Mouse (Mus musculus) midbrain, postnatal 0 days (tissue): ENCODE measurements around the gene Birc7. TPM values are rescaled to one million over a fixed set of nuclear protein-coding genes. Genes with fewer than 3 reads are reported as not detected.

Experiments used
- ATAC-seq: fragments of 200-750 bp; cut with Nextera tagmentation; 2 replicates; pipeline ENCODE4 v1.8.0; 2017; ENCODE audit warnings: moderate number of reproducible peaks, mild to moderate bottlenecking, moderate TSS enrichment, moderate library complexity; ENCODE audit not compliant: low FRiP score
- DNase-seq: peaks from one replicate; pipeline ENCODE4 v3.0.0-alpha.2; 2015; ENCODE audit warnings: low spot score
- H3K27ac ChIP-seq: fragments of 300-500 bp; sonication (generic); 2 replicates; pipeline ENCODE4 v1.5.1; 2014; ENCODE audit warnings: low read depth, mild to moderate bottlenecking, low read length, mixed read lengths
- H3K27me3 ChIP-seq: fragments of 300-500 bp; sonication (generic); 2 replicates; pipeline ENCODE4 v1.6.1; 2014; ENCODE audit warnings: low read length, control low read depth, mixed read lengths; ENCODE audit not compliant: insufficient read depth
- H3K36me3 ChIP-seq: fragments of 300-500 bp; sonication (generic); 2 replicates; pipeline ENCODE4 v1.6.1; 2014; ENCODE audit warnings: low read length, control low read depth, mixed read lengths; ENCODE audit not compliant: insufficient read depth
- H3K4me1 ChIP-seq: fragments of 300-500 bp; sonication (generic); 2 replicates; pipeline ENCODE4 v1.6.1; 2014; ENCODE audit warnings: mild to moderate bottlenecking, control low read depth, antibody characterized with exemption, low read length, mixed read lengths; ENCODE audit not compliant: insufficient read depth
- H3K4me2 ChIP-seq: fragments of 300-500 bp; sonication (generic); 2 replicates; pipeline ENCODE4 v1.6.1; 2014; ENCODE audit warnings: low read depth, mild to moderate bottlenecking, low read length, mixed read lengths; ENCODE audit not compliant: poor library complexity, severe bottlenecking
- H3K4me3 ChIP-seq: fragments of 300-500 bp; sonication (generic); 2 replicates; pipeline ENCODE4 v1.5.1; 2014; ENCODE audit warnings: low read depth, mild to moderate bottlenecking, low read length, moderate library complexity
- H3K9ac ChIP-seq: fragments of 300-500 bp; sonication (generic); replicated peaks from 2 replicates; pipeline ENCODE4 v1.6.1; 2014; ENCODE audit warnings: mild to moderate bottlenecking, low read length, moderate library complexity, mixed read lengths; ENCODE audit not compliant: poor library complexity, severe bottlenecking
- H3K9me3 ChIP-seq: fragments of 300-500 bp; sonication (generic); 2 replicates; pipeline ENCODE4 v1.6.1; 2016; ENCODE audit warnings: low read length, control low read depth
- CTCF ChIP-seq: IDR thresholded peaks from 2 replicates; pipeline ENCODE4 v1.5.1; 2016; ENCODE audit warnings: antibody characterized with exemption, mild to moderate bottlenecking
- WGBS: fragments of 180-500 bp; shearing (Covaris S2); extraction: QIAGEN DNeasy Blood & Tissue Kit; methylation state at CpG from one replicate; pipeline ENCODE4 v1.1.7; 2014; 5-methylcytosine and 5-hydroxymethylcytosine counted together
- polyA plus RNA-seq: library from polyadenylated mRNA; unstranded; fragments of >200 nt; fragmentation: Nextera tagmentation; extraction: Ambion mirVana; gene quantifications from 2 replicates; pipeline ENCODE4 v1.2.1, GENCODE M21; 2015
- total RNA-seq: library from RNA; depleted of rRNA; stranded (reverse); fragments of >200 nt; gene quantifications from 2 replicates; pipeline ENCODE4 v1.2.3, GENCODE M21; 2014

Gene Birc7
- total and polyA plus RNA-seq, 2 experiments from 2014 or later, result 0.10 TPM; not detected in 1

DNA sequence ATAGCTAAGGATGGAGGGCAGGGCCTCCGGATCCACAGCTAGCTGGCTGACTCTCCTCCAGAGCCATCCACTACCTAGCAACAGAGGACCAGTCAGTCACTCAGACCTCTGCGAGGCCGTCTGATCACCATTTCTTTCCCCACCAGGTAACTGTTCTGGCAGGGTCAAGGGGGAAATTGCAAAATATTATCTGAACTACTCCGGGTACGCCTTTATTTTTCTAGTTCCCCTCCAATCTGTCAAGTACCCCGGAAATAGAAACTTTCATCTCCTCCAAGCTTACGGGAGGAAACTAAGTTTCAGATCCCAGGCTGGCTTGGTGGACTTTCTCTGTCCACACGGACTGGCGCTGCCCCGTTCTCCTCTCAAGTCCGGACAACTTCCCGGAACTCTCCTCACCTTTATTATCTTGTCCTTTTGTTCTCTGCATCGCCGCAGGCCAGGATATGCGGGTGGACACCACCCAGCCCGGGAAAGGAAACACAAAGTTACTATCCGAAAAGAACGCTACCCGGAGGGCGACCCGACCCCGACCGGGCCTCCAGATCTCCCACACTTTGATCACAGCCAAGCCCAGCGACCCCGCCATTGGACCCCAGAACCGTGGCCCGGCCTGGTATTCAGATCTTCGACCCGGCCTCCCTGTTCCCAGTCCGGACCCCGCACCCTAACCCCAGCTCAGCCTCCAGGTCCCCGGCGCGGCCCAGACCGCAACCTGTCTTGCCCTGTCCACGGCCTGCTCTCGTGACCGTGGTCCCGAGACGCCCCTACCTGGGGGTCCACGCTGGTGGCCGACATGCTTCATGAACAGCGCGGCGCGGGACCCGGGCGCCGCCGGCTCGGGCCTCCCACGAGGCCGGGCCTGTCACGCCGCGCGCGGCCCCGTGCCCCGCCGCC is 8.7 kb upstream of the Birc7 start:
- Histone ChIP-seq H3K36me3 (peaks cover 16% of the 10 kb centered on the region), H3K9ac (peak overlapping the region; percentile 95), H3K27ac (peak overlapping the region; percentile 75), H3K4me2 (peak overlapping the region; percentile 92), H3K27me3 (no peaks in the 10 kb centered on the region), H3K4me1 (peaks cover 6% of the 10 kb centered on the region; the same call in 1 of the 2 replicates), H3K9me3 (no peaks in the 10 kb centered on the region), H3K4me3 (peak overlapping the region; percentile 78)
- TF ChIP-seq CTCF, result no peak
- under 1% methylated on average over 61 of the region's 61 CpGs for WGBS
- ATAC-seq (peak; percentile 68), DNase-seq (no peak)

DNA sequence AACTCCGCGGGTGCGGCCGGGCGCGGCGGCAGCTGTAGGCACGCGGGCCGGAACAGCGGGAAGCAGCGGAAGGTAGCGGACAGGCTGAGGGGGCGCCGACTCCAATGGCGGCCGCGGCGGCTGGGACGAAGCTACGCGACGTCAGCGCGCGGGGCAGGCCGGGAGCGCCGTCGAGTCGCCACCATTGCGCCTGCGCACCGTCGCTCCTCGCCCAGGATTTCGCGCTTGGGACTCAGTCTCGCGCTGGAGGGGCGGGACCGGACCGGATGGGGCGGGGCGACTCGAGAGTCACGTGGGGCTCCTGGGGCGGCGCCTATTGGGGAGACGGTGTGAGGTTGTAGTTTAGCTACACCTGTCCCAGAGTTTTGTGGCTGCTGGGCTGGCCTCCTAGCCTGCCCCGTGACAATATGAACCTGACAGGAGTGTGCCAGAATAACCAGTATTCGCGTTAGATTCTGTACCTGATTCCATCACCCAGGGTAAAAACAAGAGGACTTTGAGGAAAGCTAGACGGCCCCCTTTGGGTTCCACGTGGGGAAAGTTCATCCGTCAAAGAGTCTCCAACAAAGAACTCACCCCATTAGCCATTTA is 7.9 kb upstream of the Birc7 start, which contains the start of gene Ythdf1:
Ythdf1 (minus strand) TSS at position 140 of the 591 bp plus-strand sequence.
- no peaks in the 10 kb centered on the region for H3K9me3 ChIP-seq
- no peaks in the 10 kb centered on the region for H3K27me3 ChIP-seq
- WGBS, result under 1% methylated on average over 37 of the region's 56 CpGs
- H3K4me2 ChIP-seq, result peak within 1 kb of the TSS; percentile 92
- DNase-seq, result peak; percentile 97
- peak within 1 kb of the TSS; percentile 78 for H3K4me3 ChIP-seq
- TF ChIP-seq CTCF, result no peak
- peak within 1 kb of the TSS; percentile 75 for H3K27ac ChIP-seq
- peaks cover 15% of the 10 kb centered on the region for H3K36me3 ChIP-seq
- H3K9ac ChIP-seq, result peak within 1 kb of the TSS; percentile 95
- ATAC-seq, result peak; percentile 92
- peaks cover 6% of the 10 kb centered on the region; the same call in 1 of the 2 replicates for H3K4me1 ChIP-seq

DNA sequence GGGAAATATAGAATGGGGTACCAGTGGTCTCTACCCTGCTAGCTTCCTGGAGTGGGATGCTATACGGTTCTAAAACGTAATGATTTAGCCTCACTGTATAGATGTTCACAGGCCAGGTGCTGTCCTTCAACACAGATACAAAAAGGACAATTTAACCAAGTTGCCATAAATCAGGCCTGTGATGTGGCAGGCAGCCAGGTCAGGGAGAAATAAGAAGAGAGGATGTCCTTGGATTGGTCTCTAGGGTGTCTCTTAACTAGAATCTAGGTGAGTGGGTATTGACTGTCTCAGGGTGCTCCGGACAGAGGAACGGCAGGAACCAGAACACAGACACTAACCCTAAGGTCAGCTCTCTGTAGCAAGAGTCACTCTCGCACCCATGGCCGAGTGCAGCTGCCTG is 6.1 kb upstream of the Birc7 start:
- no peak overlapping the region for H3K4me3 ChIP-seq
- H3K9me3 ChIP-seq, result no peaks in the 10 kb centered on the region
- TF ChIP-seq CTCF, result no peak
- peaks cover 6% of the 10 kb centered on the region; the same call in 1 of the 2 replicates for H3K36me3 ChIP-seq
- no peak overlapping the region for H3K9ac ChIP-seq
- 90% methylated on average over 6 of the region's 6 CpGs for WGBS
- DNase-seq (no peak), ATAC-seq (no peak)
- no peak overlapping the region for H3K27ac ChIP-seq
- peaks cover 6% of the 10 kb centered on the region; the same call in 1 of the 2 replicates for H3K4me1 ChIP-seq
- H3K27me3 ChIP-seq, result no peaks in the 10 kb centered on the region
- H3K4me2 ChIP-seq, result no peak overlapping the region

DNA sequence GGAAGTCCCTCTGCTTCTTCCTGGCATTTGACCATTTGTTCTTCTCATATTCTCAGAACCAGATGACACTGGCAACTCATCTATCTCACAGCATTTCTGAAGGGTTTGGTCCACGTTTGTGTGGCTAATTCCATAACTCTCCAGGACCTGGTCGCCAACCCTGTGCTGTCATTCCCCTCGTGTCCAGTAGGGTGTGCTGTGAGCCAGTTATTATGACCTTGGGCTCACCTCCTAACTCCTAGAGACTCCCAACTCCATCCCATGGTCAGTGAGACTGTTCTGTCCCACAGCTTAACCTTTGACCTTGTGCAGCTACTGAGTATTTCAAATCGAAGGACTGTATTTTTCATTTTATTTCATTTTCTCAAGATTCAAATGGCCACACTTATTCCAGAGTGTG is 3.6 kb upstream of the Birc7 start:
- 4% methylated on average over 4 of the region's 4 CpGs for WGBS
- Histone ChIP-seq H3K27me3 (no peaks in the 10 kb centered on the region), H3K4me1 (no peaks in the 10 kb centered on the region), H3K9me3 (no peaks in the 10 kb centered on the region), H3K27ac (no peak overlapping the region), H3K4me2 (no peak overlapping the region), H3K36me3 (no peaks in the 10 kb centered on the region), H3K4me3 (no peak overlapping the region), H3K9ac (no peak overlapping the region)
- DNase-seq (peak; percentile 72), ATAC-seq (no peak)
- peak; percentile 93 for TF ChIP-seq CTCF

DNA sequence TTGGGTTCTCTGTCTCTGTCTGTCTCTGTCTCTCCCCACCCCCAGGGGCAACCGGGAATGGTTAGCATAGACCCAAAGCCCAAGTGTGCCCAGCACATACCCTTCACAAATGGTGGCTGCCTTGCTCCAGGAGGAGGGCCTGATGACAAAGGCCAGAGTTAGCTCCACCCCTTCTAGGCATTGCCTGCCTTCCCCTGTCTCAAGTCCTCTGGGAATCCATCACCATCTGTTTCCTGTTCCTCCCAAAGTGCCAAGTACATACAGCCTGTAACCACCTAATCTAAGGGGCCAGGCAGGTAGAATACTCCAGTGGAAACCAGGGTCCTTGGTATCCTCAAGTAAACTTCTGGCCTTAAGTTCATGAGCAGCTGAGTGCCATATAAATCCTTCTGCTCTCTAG is 3.6 kb downstream of the Birc7 start:
- ATAC-seq (no peak), DNase-seq (peak; percentile 32)
- Histone ChIP-seq H3K4me3 (no peak overlapping the region), H3K9ac (no peak overlapping the region), H3K27me3 (no peaks in the 10 kb centered on the region), H3K9me3 (no peaks in the 10 kb centered on the region), H3K27ac (no peak overlapping the region), H3K4me2 (no peak overlapping the region), H3K4me1 (no peaks in the 10 kb centered on the region), H3K36me3 (0 out of 2 replicates have a peak, but pooled peaks cover 2% of the 10 kb centered on the region)
- 79% methylated on average over 1 of the region's 1 CpGs for WGBS
- TF ChIP-seq CTCF, result no peak

DNA sequence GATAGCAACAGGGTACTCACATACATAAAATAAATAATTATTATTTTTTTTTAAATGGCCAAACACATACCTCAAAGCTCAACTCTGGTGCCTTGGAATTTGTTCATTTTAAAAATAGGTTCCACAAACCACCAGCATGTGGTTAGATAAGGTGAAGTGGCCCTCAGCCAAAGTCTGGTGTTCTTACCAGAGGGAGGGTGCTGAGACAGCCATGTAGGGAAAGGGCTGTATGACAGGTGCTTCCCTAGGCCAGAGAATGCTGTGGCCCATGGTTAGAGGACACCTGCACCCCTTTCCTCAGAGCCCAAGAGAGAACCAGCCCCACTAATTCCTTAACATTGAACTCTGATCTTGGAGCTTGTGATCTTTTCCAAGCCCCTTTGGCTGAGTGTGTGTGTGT is 11.4 kb downstream of the Birc7 start:
- Histone ChIP-seq H3K27ac (no peak overlapping the region), H3K36me3 (0 out of 2 replicates have a peak, but pooled peaks cover 3% of the 10 kb centered on the region), H3K4me2 (no peak overlapping the region), H3K9me3 (no peaks in the 10 kb centered on the region), H3K4me3 (no peak overlapping the region), H3K4me1 (no peaks in the 10 kb centered on the region), H3K9ac (no peak overlapping the region), H3K27me3 (no peaks in the 10 kb centered on the region)
- TF ChIP-seq CTCF, result no peak
- DNase-seq, result no peak
- ATAC-seq, result no peak
